In genomic region chr7:114874032-114874441, GRCm38 (mm10) we compare ENCODE assay signal across 9 mouse cellular contexts.
DNase-seq lines count a peak whose midpoint lies in the region; ATAC-seq lines count a peak whose summit lies in the region.
"Had no signal": no experiment of that assay in that cellular context is flagged by ENCODE, and none has a peak within 500 bp of the region (broad histone marks: within the 10 kb centered on the region; RNA-seq: fewer than 3 reads in every experiment).

No protein-coding gene starts in this region.

- no peaks in the 10 kb centered on the region for H3K27me3 ChIP-seq in forebrain, embryonic 14.5 days (replicated peaks; ENCODE audit: control insufficient read depth, insufficient read depth, low read length)
- H3K27me3 ChIP-seq in forebrain, embryonic 11.5 days (ENCODE audit: control insufficient read depth, insufficient read depth, low read length) = no peaks in the 10 kb centered on the region

- no peak overlapping the region for H3K4me3 ChIP-seq in forebrain, embryonic 14.5 days (ENCODE audit: low read depth, low read length)
- no peak overlapping the region for H3K4me3 ChIP-seq in forebrain, embryonic 11.5 days (ENCODE audit: low read depth, low read length)

- DNase-seq in forebrain, embryonic 14.5 days (ENCODE audit: low spot score) = peak; percentile 95
- no peak for DNase-seq in forebrain, embryonic 11.5 days (ENCODE audit: low spot score)
- DNase-seq in ovary, postnatal 36 days (ENCODE audit: low spot score) = peak; percentile 12
- DNase-seq in ovary, postnatal 10 days (ENCODE audit: low spot score) = no peak
- peak; percentile 30 for DNase-seq in gastrocnemius, adult 18-20 months (ENCODE audit: low spot score)
- peak; percentile 52 to 74 for DNase-seq in layer of hippocampus, adult 18-20 months (ENCODE audit: low spot score in 2 of 2)
- DNase-seq in retina, adult 2 months (ENCODE audit: low read depth, low spot score) = peak; percentile 11

- H3K36me3 ChIP-seq in forebrain, embryonic 14.5 days (ENCODE audit: control insufficient read depth, insufficient read depth, low read length) = no peaks in the 10 kb centered on the region
- no peaks in the 10 kb centered on the region for H3K36me3 ChIP-seq in forebrain, embryonic 11.5 days (ENCODE audit: control insufficient read depth, insufficient read depth, low read length)
- H3K36me3 ChIP-seq: G1E had no signal

- H3K27ac ChIP-seq in forebrain, embryonic 14.5 days (ENCODE audit: low read depth, low read length) = no peak overlapping the region
- no peak overlapping the region for H3K27ac ChIP-seq in forebrain, embryonic 11.5 days (ENCODE audit: low read depth, low read length)

- peak; percentile 80 for ATAC-seq in forebrain, embryonic 14.5 days
- no peak for ATAC-seq in forebrain, embryonic 11.5 days (replicated peaks; ENCODE audit: low FRiP score)
- ATAC-seq in megakaryocyte, adult 5-6 weeks (ENCODE audit: poor library complexity, severe bottlenecking) = no peak; the same call in 1 of the 2 replicates

- H3K4me1 ChIP-seq in forebrain, embryonic 14.5 days (ENCODE audit: control insufficient read depth, insufficient read depth, low read length) = 0 out of 2 replicates have a peak, but pooled peaks cover 2% of the 10 kb centered on the region
- no peaks in the 10 kb centered on the region for H3K4me1 ChIP-seq in forebrain, embryonic 11.5 days (replicated peaks; ENCODE audit: control insufficient read depth, insufficient read depth, low read length)

- no peaks in the 10 kb centered on the region for H3K9me3 ChIP-seq in forebrain, embryonic 14.5 days (replicated peaks; ENCODE audit: control insufficient read depth, low read length)
- no peaks in the 10 kb centered on the region for H3K9me3 ChIP-seq in forebrain, embryonic 11.5 days (ENCODE audit: control insufficient read depth, low read length)
- H3K9me3 ChIP-seq: G1E had no signal

- H3K4me2 ChIP-seq in forebrain, embryonic 14.5 days (ENCODE audit: low read length) = no peak overlapping the region
- H3K4me2 ChIP-seq in forebrain, embryonic 11.5 days (ENCODE audit: low read depth, low read length, severe bottlenecking) = no peak overlapping the region

- H3K9ac ChIP-seq in forebrain, embryonic 14.5 days (ENCODE audit: low read length) = no peak overlapping the region
- H3K9ac ChIP-seq in forebrain, embryonic 11.5 days (ENCODE audit: low read length) = no peak overlapping the region

- WGBS in forebrain, embryonic 14.5 days = 23% methylated on average over 6 of the region's 6 CpGs
- 48% methylated on average over 6 of the region's 6 CpGs for WGBS in forebrain, embryonic 11.5 days

Comparison
In these comparisons a context has a peak if more than half of its experiments do, and no peak if none do; other contexts are left out.
1. DNase-seq: peak in forebrain, embryonic 14.5 days (single experiment), ovary, postnatal 36 days (single experiment), gastrocnemius, adult 18-20 months (single experiment), layer of hippocampus, adult 18-20 months (2 of 2) and retina, adult 2 months (single experiment); none in forebrain, embryonic 11.5 days (single experiment) and ovary, postnatal 10 days (single experiment).